Mouse (Mus musculus) small intestine, adult 2 months (tissue): Measurements from ENCODE around the gene Rps21. TPM values are rescaled to one million over a fixed set of nuclear protein-coding genes. Genes with fewer than 3 reads are reported as not detected.

Experiments used
- H3K27ac ChIP-seq: fragments of 200-500 bp; 2 replicates; pipeline ENCODE4 v1.5.1; 2012; ENCODE audit warnings: low read depth, low read length, control low read depth, inconsistent platforms; ENCODE audit not compliant: insufficient read depth
- H3K27me3 ChIP-seq: fragments of 200-500 bp; 2 replicates; pipeline ENCODE4 v1.6.1; 2012; ENCODE audit warnings: mild to moderate bottlenecking, moderate library complexity, low read length, inconsistent platforms; ENCODE audit not compliant: control insufficient read depth, insufficient read depth
- H3K36me3 ChIP-seq: fragments of 200-500 bp; 2 replicates; pipeline ENCODE4 v1.6.1; 2012; ENCODE audit warnings: mild to moderate bottlenecking, low read length, control low read depth, inconsistent platforms; ENCODE audit not compliant: control insufficient read depth, insufficient read depth
- H3K4me1 ChIP-seq: fragments of 200-500 bp; 2 replicates; pipeline ENCODE4 v1.6.1; 2012; ENCODE audit warnings: low read length, inconsistent platforms, mixed read lengths; ENCODE audit not compliant: control insufficient read depth, insufficient read depth, insufficient read length
- H3K4me3 ChIP-seq: fragments of 200-500 bp; 2 replicates; pipeline ENCODE4 v1.5.1; 2012; ENCODE audit warnings: low read depth, mild to moderate bottlenecking, control low read depth, inconsistent platforms, low read length, moderate library complexity
- CTCF ChIP-seq: fragments of 200-500 bp; IDR thresholded peaks from 2 replicates; pipeline ENCODE4 v1.5.1; 2012; ENCODE audit warnings: low read depth, mild to moderate bottlenecking, control low read depth, inconsistent platforms, low read length, moderate library complexity, mixed read lengths; ENCODE audit not compliant: insufficient replicate concordance, insufficient read length; ENCODE audit errors: extremely low read depth
- POLR2A ChIP-seq: fragments of 200-500 bp; IDR thresholded peaks from 2 replicates; pipeline ENCODE4 v1.6.1; 2012; ENCODE audit warnings: low read depth, mild to moderate bottlenecking, control low read depth, inconsistent platforms, low read length, moderate library complexity
- WGBS: fragments of 180-500 bp; shearing (Covaris S2); methylation state at CpG from one replicate; pipeline ENCODE4 v1.1.7; 2018; 5-methylcytosine and 5-hydroxymethylcytosine counted together
- polyA plus RNA-seq: library from polyadenylated mRNA; depleted of rRNA; stranded (reverse); fragments of >200 nt; gene quantifications from 2 replicates; pipeline ENCODE4 v1.2.3, GENCODE M21; 2012

Rps21 gene
- polyA plus RNA-seq, 1 experiment: 2,413 TPM

DNA sequence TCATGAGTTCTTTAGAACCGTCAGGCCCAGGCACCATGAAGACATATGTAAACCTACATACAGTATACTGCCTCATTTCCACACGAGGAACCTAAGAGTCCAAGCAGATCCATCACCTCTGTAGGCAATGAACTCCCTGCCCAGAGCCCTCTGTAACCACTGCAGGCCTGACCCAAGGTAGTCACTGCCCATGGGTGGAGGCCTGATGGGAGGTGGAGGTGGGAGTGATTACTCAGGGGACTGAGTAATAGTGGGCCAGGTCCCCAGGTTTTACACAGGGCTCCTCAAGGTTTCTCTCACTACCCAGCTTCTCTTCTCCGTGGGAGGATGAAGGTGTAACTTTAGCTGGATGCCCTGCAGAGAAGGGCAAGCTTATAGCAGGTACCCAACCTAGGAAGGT, 28.0 kb upstream of the Rps21 start:
- no peak for TF ChIP-seq CTCF
- no peak for TF ChIP-seq POLR2A
- no peaks in the 10 kb centered on the region for H3K36me3 ChIP-seq
- peaks cover 21% of the 10 kb centered on the region for H3K4me1 ChIP-seq
- WGBS: 70% methylated on average over 3 of the region's 3 CpGs
- peaks cover 11% of the 10 kb centered on the region for H3K27me3 ChIP-seq
- no peak overlapping the region for H3K4me3 ChIP-seq
- H3K27ac ChIP-seq: peak overlapping the region; percentile 13; the same call in 1 of the 2 replicates

DNA sequence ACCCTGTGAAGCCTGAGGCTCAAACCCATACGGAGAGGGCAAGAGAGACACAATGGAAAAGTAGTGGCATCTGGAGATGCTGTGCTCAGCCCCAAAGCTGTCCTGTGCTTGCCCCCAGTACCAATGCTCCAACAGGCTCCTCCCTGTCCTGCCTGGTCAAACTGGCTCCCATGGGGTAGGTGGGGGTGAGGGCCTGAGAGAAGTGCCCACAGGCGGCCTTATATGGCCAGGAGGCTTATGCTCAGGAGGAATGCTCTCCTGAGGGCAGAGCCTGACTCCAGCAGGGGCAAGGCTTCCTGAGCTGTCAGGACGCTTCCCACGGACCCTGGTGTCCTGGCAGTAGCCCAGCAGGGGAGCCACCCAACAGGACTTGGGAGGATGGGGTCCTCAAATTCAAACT, 26.7 kb upstream of the Rps21 start:
- Histone ChIP-seq H3K27me3 (peaks cover 2% of the 10 kb centered on the region; the same call in 1 of the 2 replicates), H3K4me3 (no peak overlapping the region), H3K4me1 (peaks cover 23% of the 10 kb centered on the region), H3K36me3 (no peaks in the 10 kb centered on the region), H3K27ac (0 out of 2 replicates have a peak overlapping the region, but pooled peaks have one; percentile 18)
- WGBS: 87% methylated on average over 4 of the region's 4 CpGs
- no peak for TF ChIP-seq POLR2A
- TF ChIP-seq CTCF: no peak

DNA sequence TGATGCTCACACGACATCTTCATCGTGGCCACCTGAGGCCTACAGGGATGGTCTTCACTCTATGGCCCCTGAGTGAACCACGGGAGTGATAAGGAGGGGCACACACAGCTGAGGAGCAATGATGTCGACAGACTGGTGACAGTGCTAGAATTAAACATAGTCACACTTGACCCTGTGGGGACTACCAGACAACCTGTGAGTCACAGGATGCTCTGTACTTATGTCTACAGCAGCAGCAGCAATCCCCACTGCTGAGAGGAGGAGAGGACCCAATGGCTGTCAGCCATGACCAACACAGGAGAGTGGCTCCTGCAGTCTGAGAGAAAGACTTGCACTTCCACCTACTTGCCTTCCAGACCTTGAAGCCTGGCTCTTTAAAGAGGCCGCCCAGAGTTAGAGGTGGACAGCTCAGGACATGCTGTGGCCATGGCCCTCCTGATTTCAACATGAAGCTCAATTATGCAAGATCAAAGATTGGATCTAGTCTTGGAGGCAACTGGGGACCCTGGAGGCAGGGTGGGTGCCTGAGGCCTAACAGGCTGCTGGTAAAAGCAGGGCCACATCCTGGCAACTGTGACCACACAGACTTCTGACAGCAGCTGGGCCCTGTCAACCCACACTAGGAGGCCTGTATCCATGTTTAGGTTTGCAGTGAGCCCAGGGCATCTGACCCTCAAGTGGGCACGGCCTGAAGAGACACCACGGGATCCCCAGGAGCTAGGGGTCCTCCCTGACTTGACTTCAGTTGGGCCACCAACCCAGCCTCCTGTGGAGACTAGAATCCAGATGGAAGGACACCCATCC, 23.9 kb upstream of the Rps21 start:
- Histone ChIP-seq H3K27me3 (no peaks in the 10 kb centered on the region), H3K36me3 (no peaks in the 10 kb centered on the region), H3K27ac (no peak overlapping the region), H3K4me3 (no peak overlapping the region), H3K4me1 (peaks cover 4% of the 10 kb centered on the region)
- no peak for TF ChIP-seq POLR2A
- TF ChIP-seq CTCF: no peak
- WGBS: 82% methylated on average over 7 of the region's 7 CpGs

DNA sequence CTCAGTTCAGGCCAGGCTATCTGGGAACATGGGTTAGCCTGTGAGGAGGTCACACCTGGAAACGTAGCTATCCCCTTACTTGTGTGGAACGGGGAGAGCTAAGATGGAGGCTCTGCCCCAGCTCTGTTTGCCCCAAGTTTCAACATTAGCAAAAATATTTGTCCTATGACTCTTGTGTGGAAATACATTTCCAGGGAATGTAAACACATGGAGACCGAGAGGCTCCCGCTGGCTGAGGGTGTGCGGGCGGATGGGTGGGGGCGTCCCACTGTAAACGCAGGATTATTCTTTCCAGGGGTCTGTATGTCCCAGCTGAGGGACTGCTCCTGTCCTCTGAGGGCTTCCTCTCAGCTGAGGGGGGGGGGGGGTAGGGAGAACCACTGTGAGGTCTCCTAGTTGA, 22.8 kb upstream of the Rps21 start:
- H3K4me3 ChIP-seq: no peak overlapping the region
- no peaks in the 10 kb centered on the region for H3K36me3 ChIP-seq
- peaks cover 2% of the 10 kb centered on the region for H3K4me1 ChIP-seq
- 0 out of 2 replicates have a peak overlapping the region, but pooled peaks have one; percentile 21 for H3K27ac ChIP-seq
- WGBS: 86% methylated on average over 8 of the region's 8 CpGs
- TF ChIP-seq CTCF (no peak), POLR2A (no peak)
- no peaks in the 10 kb centered on the region for H3K27me3 ChIP-seq

DNA sequence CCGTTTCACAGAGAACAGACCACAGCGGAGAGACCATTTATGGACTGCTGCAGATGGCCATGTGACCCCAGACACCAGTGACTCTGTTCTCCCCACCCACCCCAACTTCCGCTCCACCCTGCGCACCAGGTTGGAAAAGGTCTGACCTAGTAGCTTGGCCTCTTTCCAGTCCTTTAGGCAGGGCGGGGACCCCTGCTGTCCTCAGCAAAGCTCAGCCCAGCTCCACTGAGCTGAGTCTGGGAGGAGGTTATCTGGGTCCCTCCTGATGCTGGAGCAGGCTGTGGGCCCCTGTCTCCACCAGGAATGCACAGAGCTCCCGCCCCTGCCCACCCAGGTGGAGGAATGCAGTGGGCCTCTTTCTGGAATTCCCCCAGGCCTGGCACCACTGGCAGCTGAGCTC, 22.2 kb upstream of the Rps21 start:
- Histone ChIP-seq H3K27me3 (no peaks in the 10 kb centered on the region), H3K27ac (no peak overlapping the region), H3K4me1 (peaks cover 2% of the 10 kb centered on the region), H3K36me3 (no peaks in the 10 kb centered on the region), H3K4me3 (no peak overlapping the region)
- WGBS: 47% methylated on average over 6 of the region's 6 CpGs
- TF ChIP-seq CTCF (no peak), POLR2A (no peak)

DNA sequence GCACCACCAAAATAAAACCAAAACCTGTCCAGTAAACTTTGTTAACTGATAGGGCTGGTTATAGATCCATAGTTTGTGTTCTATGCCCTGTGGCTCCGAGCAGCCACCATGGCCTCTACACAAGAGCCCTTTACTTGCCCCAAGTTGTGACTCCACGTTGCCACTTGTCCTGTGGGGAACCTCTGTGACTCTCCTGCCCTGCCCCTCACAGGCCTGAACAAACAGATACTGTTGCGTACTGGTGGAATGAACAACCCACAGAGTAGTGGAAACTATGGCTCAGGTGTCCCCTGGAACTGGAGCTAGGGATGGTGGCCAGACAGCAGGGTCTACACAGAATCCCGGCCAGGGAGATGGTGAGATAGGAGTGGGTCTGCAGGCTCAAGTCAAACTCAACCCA, 21.4 kb upstream of the Rps21 start:
- TF ChIP-seq CTCF: no peak
- H3K36me3 ChIP-seq: no peaks in the 10 kb centered on the region
- H3K27me3 ChIP-seq: no peaks in the 10 kb centered on the region
- H3K4me1 ChIP-seq: peaks cover 2% of the 10 kb centered on the region
- H3K27ac ChIP-seq: no peak overlapping the region
- no peak overlapping the region for H3K4me3 ChIP-seq
- WGBS: 82% methylated on average over 4 of the region's 4 CpGs

DNA sequence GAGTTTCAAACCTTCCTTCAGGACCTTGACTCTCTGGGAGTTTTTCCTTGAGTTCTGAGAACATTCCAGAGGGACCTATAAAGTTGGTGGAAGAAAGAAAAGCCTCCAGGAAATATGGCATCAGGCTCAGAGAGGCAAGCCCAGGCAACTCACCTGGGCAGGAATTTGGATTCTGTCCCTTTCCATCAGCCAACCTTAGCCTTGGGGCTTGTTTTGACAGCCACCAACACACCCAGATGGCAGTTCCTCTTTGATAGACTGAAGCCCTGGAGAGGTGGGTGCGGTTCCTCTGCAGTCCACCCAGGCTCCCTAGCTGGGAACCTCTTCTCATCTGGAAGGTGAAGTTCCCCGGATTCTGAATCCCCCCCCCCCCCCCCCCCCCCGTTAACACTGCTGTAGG, 20.7 kb upstream of the Rps21 start:
- H3K27ac ChIP-seq: no peak overlapping the region
- WGBS: 45% methylated on average over 3 of the region's 3 CpGs
- no peak overlapping the region for H3K4me3 ChIP-seq
- H3K27me3 ChIP-seq: no peaks in the 10 kb centered on the region
- H3K36me3 ChIP-seq: no peaks in the 10 kb centered on the region
- TF ChIP-seq CTCF (no peak), POLR2A (no peak)
- peaks cover 2% of the 10 kb centered on the region for H3K4me1 ChIP-seq
